Mouse (Mus musculus): ENCODE measurements around the gene 4933402E13Rik. TPM values are rescaled to one million over a fixed set of nuclear protein-coding genes. Genes with fewer than 3 reads are reported as not detected.

The 4933402E13Rik gene
- polyA plus RNA-seq (2012; ENCODE audit: insufficient read depth, insufficient read length, missing spikeins) = not detected in 2 replicates

- no peak within 1 kb of the TSS for H3K27ac ChIP-seq (replicated peaks; ENCODE audit: low read depth, low read length)
- no peak within 1 kb of the TSS for H3K4me3 ChIP-seq (ENCODE audit: insufficient read depth, low read depth, low read length)
- no peaks in the 10 kb centered on the region for H3K4me1 ChIP-seq (ENCODE audit: control insufficient read depth, insufficient read depth, insufficient read length, low read length)
These were observed at the start of gene 4933402E13Rik for GRCm38 (mm10) chrX:62283199-62283598. Gene 4933402E13Rik, plus strand, starts transcription at chrX:62283499.

Other genes starting within 250 kb of the 4933402E13Rik start
- gene 4931400O07Rik, start 184.5 kb downstream of the 4933402E13Rik start, polyA plus RNA-seq (2012; ENCODE audit: insufficient read depth, insufficient read length, missing spikeins) = not detected in 2 replicates